Mouse (Mus musculus) testis, adult 2 months (tissue): Measurements from ENCODE around the gene Bcar3.

ENCODE experiments used
- CTCF ChIP-seq: fragments of 200-500 bp; IDR thresholded peaks from 2 replicates; pipeline ENCODE4 v1.5.1; 2012; ENCODE audit warnings: low read depth, mild to moderate bottlenecking, inconsistent platforms, low read length, moderate library complexity; ENCODE audit not compliant: control insufficient read depth, insufficient read depth, insufficient replicate concordance
- POLR2A ChIP-seq: fragments of 200-500 bp; IDR thresholded peaks from 2 replicates; pipeline ENCODE4 v1.6.1; 2012; ENCODE audit warnings: low read depth, mild to moderate bottlenecking, inconsistent platforms, low read length, moderate library complexity; ENCODE audit not compliant: control insufficient read depth

GRCm38 (mm10) chr3:122573426-122574286, 279.7 kb downstream of the Bcar3 start:
- TF ChIP-seq CTCF (no peak), POLR2A (no peak)
